Mouse (Mus musculus) liver, embryonic 11.5 days (tissue): Measurements from ENCODE around the gene Zic1. TPM values are rescaled to one million over a fixed set of nuclear protein-coding genes. Genes with fewer than 3 reads are reported as not detected.

Experiments
- ATAC-seq: fragments of 200-750 bp; cut with Nextera tagmentation; replicated peaks from 2 replicates; pipeline ENCODE4 v1.8.0; 2017; ENCODE audit warnings: moderate number of reproducible peaks, mild to moderate bottlenecking, moderate TSS enrichment, moderate library complexity; ENCODE audit not compliant: low FRiP score
- DNase-seq: peaks from one replicate; pipeline ENCODE4 v3.0.0-alpha.2; 2017; ENCODE audit warnings: low spot score
- H3K27ac ChIP-seq: fragments of 300-500 bp; sonication (generic); 2 replicates; pipeline ENCODE4 v1.5.1; 2014; ENCODE audit warnings: mild to moderate bottlenecking, low read depth, low read length, control low read depth
- H3K27me3 ChIP-seq: fragments of 300-500 bp; sonication (generic); replicated peaks from 2 replicates; pipeline ENCODE4 v1.6.1; 2014; ENCODE audit warnings: low read length, mixed read lengths; ENCODE audit not compliant: control insufficient read depth, insufficient read depth
- H3K36me3 ChIP-seq: fragments of 300-500 bp; sonication (generic); 2 replicates; pipeline ENCODE4 v1.6.1; 2014; ENCODE audit warnings: mild to moderate bottlenecking, low read length, moderate library complexity, mixed read lengths; ENCODE audit not compliant: control insufficient read depth, insufficient read depth
- H3K4me1 ChIP-seq: fragments of 300-500 bp; sonication (generic); replicated peaks from 2 replicates; pipeline ENCODE4 v1.6.1; 2014; ENCODE audit warnings: low read length, mixed read lengths; ENCODE audit not compliant: control insufficient read depth, insufficient read depth
- H3K4me2 ChIP-seq: fragments of 300-500 bp; sonication (generic); 2 replicates; pipeline ENCODE4 v1.6.1; 2014; ENCODE audit warnings: mild to moderate bottlenecking, control low read depth, moderate library complexity
- H3K4me3 ChIP-seq: fragments of 300-500 bp; sonication (generic); 2 replicates; pipeline ENCODE4 v1.5.1; 2014; ENCODE audit warnings: low read depth, low read length, control low read depth
- H3K9ac ChIP-seq: fragments of 300-500 bp; sonication (generic); 2 replicates; pipeline ENCODE4 v1.6.1; 2014; ENCODE audit warnings: low read depth, low read length, control low read depth
- H3K9me3 ChIP-seq: fragments of 300-500 bp; sonication (generic); 2 replicates; pipeline ENCODE4 v1.6.1; 2016; ENCODE audit warnings: low read length, inconsistent platforms, mixed read lengths; ENCODE audit not compliant: control insufficient read depth
- WGBS: fragments of 180-500 bp; shearing (Covaris S2); extraction: QIAGEN DNeasy Blood & Tissue Kit; methylation state at CpG from one replicate; pipeline ENCODE4 v1.1.7; 2014; 5-methylcytosine and 5-hydroxymethylcytosine counted together
- polyA plus RNA-seq: library from polyadenylated mRNA; unstranded; fragments of >200 nt; fragmentation: Nextera tagmentation; extraction: Ambion mirVana; gene quantifications from 2 replicates; pipeline ENCODE4 v1.2.1, GENCODE M21; 2014

Gene Zic1
- polyA plus RNA-seq, 1 experiment from 2014 or later: 0.04 TPM

DNA sequence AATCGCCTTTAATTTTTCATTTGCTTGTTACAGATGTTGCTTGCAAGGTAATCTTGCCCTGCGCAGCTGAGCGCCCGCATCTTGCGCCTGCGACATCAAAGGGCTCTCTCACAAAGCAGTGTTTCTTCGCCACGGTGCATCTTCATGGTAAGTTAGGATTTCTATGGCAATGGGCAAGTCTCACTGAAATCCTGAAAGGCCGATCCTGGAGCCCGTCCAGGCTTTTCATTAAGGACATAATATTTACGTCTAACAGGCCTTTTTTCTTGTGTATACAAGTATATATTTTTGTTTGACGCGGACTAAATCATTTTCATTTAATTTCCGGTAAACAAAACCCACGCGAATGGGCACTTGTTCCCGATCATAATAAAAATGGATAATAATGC lies 20.9 kb upstream of the Zic1 start:
- Histone ChIP-seq H3K9ac (no peak overlapping the region), H3K4me3 (no peak overlapping the region), H3K4me1 (no peaks in the 10 kb centered on the region), H3K27me3 (peaks cover 100% of the 10 kb centered on the region), H3K27ac (no peak overlapping the region), H3K36me3 (no peaks in the 10 kb centered on the region), H3K9me3 (no peaks in the 10 kb centered on the region), H3K4me2 (no peak overlapping the region)
- ATAC-seq: no peak
- 2% methylated on average over 17 of the region's 17 CpGs for WGBS
- DNase-seq: peak; percentile 30

DNA sequence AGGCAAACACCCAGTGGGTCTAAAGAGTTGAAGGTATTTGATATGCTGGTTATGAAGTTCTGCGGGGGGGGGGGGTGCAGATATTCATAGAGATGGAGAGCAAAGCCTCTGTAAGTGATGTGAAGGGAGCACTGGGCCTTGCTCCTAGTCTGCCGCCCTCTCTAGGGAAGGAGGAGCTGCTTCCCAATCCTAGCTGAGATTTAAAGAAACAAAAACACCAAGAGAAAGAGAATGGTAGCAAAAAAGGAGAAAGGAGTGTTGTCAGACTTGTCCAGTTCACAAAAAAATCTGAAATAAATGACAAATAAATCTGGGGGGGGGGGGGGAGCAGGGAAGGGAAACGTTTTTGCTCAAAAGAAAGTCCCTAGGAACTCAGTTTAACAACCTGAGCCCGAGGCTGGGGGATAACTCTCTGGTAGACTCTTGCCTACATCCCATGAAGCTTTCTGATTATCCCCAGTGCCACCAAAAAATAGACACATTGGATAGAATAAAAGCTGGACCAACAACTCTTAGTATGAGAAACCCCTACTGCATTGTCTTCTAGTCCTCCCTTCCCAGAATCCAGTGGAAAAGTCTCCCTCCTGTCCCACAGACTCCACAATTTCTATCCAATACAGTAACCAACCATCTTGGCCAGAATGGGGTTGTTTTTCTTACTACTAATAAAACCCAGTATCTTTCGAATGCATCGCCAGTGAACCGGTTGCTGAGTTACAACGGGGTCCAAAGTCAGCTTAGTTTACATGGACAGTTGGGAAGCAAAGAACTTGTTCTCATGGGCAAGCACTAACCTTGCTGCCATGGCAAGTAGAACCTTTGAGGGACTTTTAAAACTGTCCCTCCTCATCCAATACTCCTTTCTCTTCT lies 20.2 kb upstream of the Zic1 start:
- Histone ChIP-seq H3K4me2 (no peak overlapping the region), H3K36me3 (no peaks in the 10 kb centered on the region), H3K9ac (no peak overlapping the region), H3K27ac (no peak overlapping the region), H3K4me1 (no peaks in the 10 kb centered on the region), H3K4me3 (no peak overlapping the region), H3K27me3 (peaks cover 100% of the 10 kb centered on the region), H3K9me3 (no peaks in the 10 kb centered on the region)
- WGBS: 6% methylated on average over 8 of the region's 8 CpGs
- ATAC-seq: no peak
- no peak for DNase-seq

DNA sequence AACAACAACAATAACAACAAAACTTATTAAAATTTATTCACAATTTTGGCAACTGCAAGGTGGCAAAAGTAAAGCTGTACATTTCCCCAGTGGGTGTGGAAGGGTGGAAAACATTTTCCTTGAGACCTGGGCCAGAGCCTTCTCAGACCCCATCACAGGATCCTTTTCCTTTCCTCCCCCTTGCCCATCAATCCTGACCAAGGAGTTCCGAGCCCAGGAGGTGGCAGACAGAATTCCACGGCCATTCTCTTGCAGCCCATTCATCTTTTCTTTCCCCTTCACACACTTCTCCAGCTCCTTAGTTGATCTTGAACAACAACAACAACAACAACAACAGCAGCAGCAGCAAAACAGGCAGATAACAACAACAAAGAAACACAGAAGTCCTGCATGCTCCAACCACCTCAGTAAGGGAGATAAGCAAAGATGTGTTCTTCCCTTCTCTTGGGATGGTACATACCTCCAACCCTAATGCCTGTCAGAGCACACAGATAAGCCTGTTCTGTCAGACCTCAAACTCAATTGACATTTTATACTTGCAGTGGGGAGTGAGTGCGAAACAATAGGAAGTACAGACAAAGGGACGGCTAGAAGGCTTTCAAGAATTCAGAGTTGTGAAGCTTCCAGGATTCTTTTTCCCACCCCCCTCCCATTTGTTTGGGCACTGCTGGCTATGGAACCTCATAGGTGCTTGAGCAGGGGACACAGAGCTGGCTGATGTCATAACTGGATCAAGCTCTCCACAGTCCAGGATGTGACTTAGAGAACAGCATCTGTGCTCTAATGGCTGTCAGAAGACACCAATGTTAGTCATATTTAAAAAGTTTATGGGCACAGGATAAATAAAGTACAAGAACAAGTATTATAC lies 19.3 kb upstream of the Zic1 start:
- DNase-seq (peak; percentile 20), ATAC-seq (no peak)
- no peak overlapping the region for H3K9ac ChIP-seq
- H3K27ac ChIP-seq: no peak overlapping the region
- no peaks in the 10 kb centered on the region for H3K4me1 ChIP-seq
- H3K4me3 ChIP-seq: no peak overlapping the region
- no peaks in the 10 kb centered on the region for H3K9me3 ChIP-seq
- H3K4me2 ChIP-seq: no peak overlapping the region
- no peaks in the 10 kb centered on the region for H3K36me3 ChIP-seq
- 9% methylated on average over 4 of the region's 4 CpGs for WGBS
- peaks cover 100% of the 10 kb centered on the region for H3K27me3 ChIP-seq

DNA sequence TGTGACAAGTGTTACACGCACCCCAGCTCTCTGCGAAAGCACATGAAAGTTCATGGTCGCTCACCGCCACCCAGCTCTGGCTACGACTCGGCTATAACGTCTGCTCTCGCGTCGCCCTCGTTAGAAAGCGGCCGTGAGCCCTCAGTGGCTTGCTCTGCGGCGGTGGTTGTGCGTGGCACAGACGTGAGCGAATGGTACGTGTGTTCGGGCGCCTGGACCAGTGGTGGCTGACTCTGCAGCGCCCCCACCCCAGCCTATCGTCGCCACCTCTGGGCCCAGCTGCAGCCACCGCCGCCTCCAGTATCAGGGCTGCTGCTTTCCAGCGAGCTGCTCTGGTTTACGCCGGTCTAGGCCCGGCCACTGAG lies 18.5 kb upstream of the Zic1 start:
- no peaks in the 10 kb centered on the region for H3K36me3 ChIP-seq
- H3K27ac ChIP-seq: no peak overlapping the region
- 2% methylated on average over 30 of the region's 30 CpGs for WGBS
- no peak overlapping the region for H3K4me3 ChIP-seq
- DNase-seq (peak; percentile 38), ATAC-seq (0 out of 2 replicates have a peak, but pooled peaks have one; percentile 19)
- no peak overlapping the region for H3K9ac ChIP-seq
- H3K27me3 ChIP-seq: peaks cover 100% of the 10 kb centered on the region
- no peaks in the 10 kb centered on the region for H3K4me1 ChIP-seq
- H3K4me2 ChIP-seq: no peak overlapping the region
- no peaks in the 10 kb centered on the region for H3K9me3 ChIP-seq

DNA sequence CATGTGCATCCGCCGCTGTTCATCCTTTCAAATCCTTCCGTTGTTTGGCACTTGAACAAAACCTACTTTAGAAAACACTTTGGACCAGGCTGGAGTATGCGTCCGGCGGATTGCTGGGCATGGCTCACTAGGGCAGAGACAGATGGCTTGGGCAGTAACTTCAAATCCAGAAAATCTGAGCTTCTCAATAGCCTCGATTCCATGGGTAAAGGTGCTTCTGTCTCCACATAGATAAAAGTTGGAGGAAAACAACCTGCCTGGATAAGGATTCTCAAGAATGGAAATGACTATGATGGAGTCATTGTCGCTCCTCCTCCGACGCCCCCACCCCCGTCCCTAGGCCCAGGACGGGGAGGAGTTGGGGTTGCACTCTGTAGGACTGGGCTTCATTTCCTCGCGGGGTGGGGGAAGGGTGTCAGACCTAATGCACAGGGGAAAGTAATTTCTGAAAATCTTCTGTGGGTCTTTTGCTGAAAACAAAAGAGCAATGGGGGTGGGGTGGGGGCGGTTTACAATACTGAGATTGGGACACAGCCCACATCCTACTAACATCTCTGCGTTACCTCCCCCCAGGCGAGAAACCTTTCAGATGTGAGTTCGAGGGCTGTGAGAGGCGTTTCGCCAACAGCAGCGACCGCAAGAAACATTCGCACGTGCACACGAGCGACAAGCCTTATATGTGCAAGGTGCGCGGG lies 18.0 kb upstream of the Zic1 start:
- Histone ChIP-seq H3K27me3 (peaks cover 100% of the 10 kb centered on the region), H3K4me3 (no peak overlapping the region), H3K27ac (no peak overlapping the region), H3K4me1 (no peaks in the 10 kb centered on the region), H3K9me3 (no peaks in the 10 kb centered on the region), H3K9ac (no peak overlapping the region), H3K4me2 (no peak overlapping the region), H3K36me3 (no peaks in the 10 kb centered on the region)
- 4% methylated on average over 28 of the region's 28 CpGs for WGBS
- DNase-seq: peak; percentile 31
- no peak for ATAC-seq

DNA sequence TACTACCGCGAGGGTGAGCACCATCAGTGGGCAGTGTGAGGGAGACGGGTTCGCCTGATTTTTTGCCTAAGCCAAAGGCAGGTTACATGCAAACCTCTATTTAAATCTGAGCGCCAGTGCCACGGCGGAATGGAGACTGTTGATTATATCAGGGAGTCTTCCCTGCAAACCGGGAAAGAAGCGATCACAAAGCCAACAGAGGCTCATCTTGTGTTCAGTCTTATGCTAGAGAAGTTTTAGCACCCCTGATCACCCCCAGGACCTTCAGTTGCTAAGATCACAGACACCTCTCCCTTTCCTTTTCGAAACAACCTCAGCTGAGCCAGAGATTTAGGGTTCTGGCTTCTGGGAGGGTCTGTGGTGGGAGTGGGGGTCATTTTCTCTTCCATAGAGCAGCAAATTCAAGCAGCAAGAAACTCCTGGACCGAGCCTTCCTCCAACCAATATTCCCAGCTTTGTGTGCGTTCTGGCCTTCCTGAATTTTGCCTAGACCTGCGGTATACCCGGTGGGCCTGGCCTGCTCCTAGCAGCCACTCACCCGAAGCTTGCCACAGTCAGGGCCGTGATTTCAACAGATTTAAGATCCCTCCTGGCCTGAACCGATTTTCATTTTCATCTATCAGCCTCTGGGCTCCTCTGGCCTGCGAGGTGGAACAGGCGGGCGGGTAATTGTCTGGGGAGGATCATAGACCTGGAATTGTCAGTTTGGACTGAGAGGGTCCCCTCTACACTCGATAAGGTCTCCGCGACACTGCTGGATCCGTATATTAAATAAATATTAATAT lies 17.1 kb upstream of the Zic1 start:
- 3% methylated on average over 24 of the region's 24 CpGs for WGBS
- DNase-seq (peak; percentile 31), ATAC-seq (no peak)
- no peaks in the 10 kb centered on the region for H3K36me3 ChIP-seq
- no peak overlapping the region for H3K9ac ChIP-seq
- H3K9me3 ChIP-seq: no peaks in the 10 kb centered on the region
- H3K27ac ChIP-seq: no peak overlapping the region
- no peaks in the 10 kb centered on the region for H3K4me1 ChIP-seq
- H3K27me3 ChIP-seq: peaks cover 100% of the 10 kb centered on the region
- no peak overlapping the region for H3K4me3 ChIP-seq
- no peak overlapping the region for H3K4me2 ChIP-seq

DNA sequence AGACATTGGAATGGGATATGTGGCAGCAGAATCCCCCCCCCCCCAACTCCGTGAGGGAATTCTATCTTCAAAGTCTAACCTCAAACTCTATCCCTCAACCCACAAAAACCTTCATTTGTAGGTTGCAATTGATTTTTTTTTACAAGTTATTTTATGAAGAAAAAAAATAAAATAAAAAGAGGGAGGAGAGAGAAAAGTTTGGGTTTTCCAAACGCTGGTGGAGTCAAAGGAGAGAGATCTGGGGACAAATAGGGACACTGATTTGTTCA lies 16.4 kb upstream of the Zic1 start:
- DNase-seq (no peak), ATAC-seq (no peak)
- Histone ChIP-seq H3K36me3 (no peaks in the 10 kb centered on the region), H3K9me3 (no peaks in the 10 kb centered on the region), H3K9ac (no peak overlapping the region), H3K4me3 (no peak overlapping the region), H3K27ac (no peak overlapping the region), H3K4me2 (no peak overlapping the region; the same call in 1 of the 2 replicates), H3K27me3 (peaks cover 100% of the 10 kb centered on the region), H3K4me1 (no peaks in the 10 kb centered on the region)
- WGBS: 2% methylated on average over 2 of the region's 2 CpGs
